Mouse (Mus musculus): ENCODE data around the gene Ppp4r3a. TPM values are rescaled to one million over a fixed set of nuclear protein-coding genes. Genes with fewer than 3 reads are reported as not detected.

The Ppp4r3a gene
- total and polyA plus RNA-seq, 2 experiments from 2014 or later = 16.4 to 36.1 TPM

- Histone ChIP-seq H3K4me2 (ENCODE audit: low read depth, low read length, poor library complexity, severe bottlenecking) (peak overlapping the region; percentile 85), H3K27ac (ENCODE audit: low read depth, low read length) (no peak overlapping the region), H3K36me3 (ENCODE audit: insufficient read depth, low read length) (no peaks in the 10 kb centered on the region), H3K4me3 (ENCODE audit: low read depth, low read length) (peak overlapping the region; percentile 82), H3K9me3 (ENCODE audit: low read length) (no peaks in the 10 kb centered on the region), H3K27me3 (ENCODE audit: insufficient read depth, low read length) (no peaks in the 10 kb centered on the region), H3K9ac (replicated peaks; ENCODE audit: low read length, poor library complexity, severe bottlenecking) (peak overlapping the region; percentile 44), H3K4me1 (ENCODE audit: insufficient read depth, low read length) (peaks cover 15% of the 10 kb centered on the region; the same call in 1 of the 2 replicates)
- TF ChIP-seq CTCF (IDR thresholded peaks at IDR 0.05) = no peak
- DNase-seq (ENCODE audit: low spot score) = peak; percentile 68
- 5% methylated on average over 14 of the region's 14 CpGs for WGBS
- ATAC-seq (ENCODE audit: low FRiP score) = no peak
Observed at GRCm38 (mm10) chr12:101026946-101027345, 56.6 kb downstream of the Ppp4r3a start.

GRCm38 (mm10) chr12:101026518-101026917 lies 57.0 kb downstream of the Ppp4r3a start:
- TF ChIP-seq CTCF (IDR thresholded peaks at IDR 0.05) = no peak
- Histone ChIP-seq H3K4me3 (ENCODE audit: low read depth, low read length) (peak overlapping the region; percentile 82), H3K27ac (ENCODE audit: low read depth, low read length) (no peak overlapping the region), H3K9ac (replicated peaks; ENCODE audit: low read length, poor library complexity, severe bottlenecking) (peak overlapping the region; percentile 44), H3K9me3 (ENCODE audit: low read length) (no peaks in the 10 kb centered on the region), H3K36me3 (ENCODE audit: insufficient read depth, low read length) (no peaks in the 10 kb centered on the region), H3K4me1 (ENCODE audit: insufficient read depth, low read length) (peaks cover 15% of the 10 kb centered on the region; the same call in 1 of the 2 replicates), H3K4me2 (ENCODE audit: low read depth, low read length, poor library complexity, severe bottlenecking) (peak overlapping the region; percentile 85), H3K27me3 (ENCODE audit: insufficient read depth, low read length) (no peaks in the 10 kb centered on the region)
- DNase-seq (ENCODE audit: low spot score) (no peak), ATAC-seq (ENCODE audit: low FRiP score) (no peak)
- 36% methylated on average over 7 of the region's 7 CpGs for WGBS

- Histone ChIP-seq H3K4me1 (ENCODE audit: insufficient read depth, low read length) (peaks cover 15% of the 10 kb centered on the region; the same call in 1 of the 2 replicates), H3K9ac (replicated peaks; ENCODE audit: low read length, poor library complexity, severe bottlenecking) (no peak overlapping the region), H3K27me3 (ENCODE audit: insufficient read depth, low read length) (no peaks in the 10 kb centered on the region), H3K36me3 (ENCODE audit: insufficient read depth, low read length) (no peaks in the 10 kb centered on the region), H3K9me3 (ENCODE audit: low read length) (no peaks in the 10 kb centered on the region), H3K4me3 (ENCODE audit: low read depth, low read length) (peak overlapping the region; percentile 82; the same call in 1 of the 2 replicates), H3K27ac (ENCODE audit: low read depth, low read length) (no peak overlapping the region), H3K4me2 (ENCODE audit: low read depth, low read length, poor library complexity, severe bottlenecking) (0 out of 2 replicates have a peak overlapping the region, but pooled peaks have one; percentile 85)
- TF ChIP-seq CTCF (IDR thresholded peaks at IDR 0.05) = no peak
- WGBS = 91% methylated on average over 4 of the region's 4 CpGs
- no peak for ATAC-seq (ENCODE audit: low FRiP score)
- DNase-seq (ENCODE audit: low spot score) = no peak
Observed at GRCm38 (mm10) chr12:101026025-101026424, 57.5 kb downstream of the Ppp4r3a start.

GRCm38 (mm10) chr12:101025379-101025778 lies 58.1 kb downstream of the Ppp4r3a start:
- Histone ChIP-seq H3K9ac (replicated peaks; ENCODE audit: low read length, poor library complexity, severe bottlenecking) (no peak overlapping the region), H3K36me3 (ENCODE audit: insufficient read depth, low read length) (no peaks in the 10 kb centered on the region), H3K27ac (ENCODE audit: low read depth, low read length) (no peak overlapping the region), H3K4me1 (ENCODE audit: insufficient read depth, low read length) (peaks cover 15% of the 10 kb centered on the region; the same call in 1 of the 2 replicates), H3K27me3 (ENCODE audit: insufficient read depth, low read length) (no peaks in the 10 kb centered on the region), H3K4me2 (ENCODE audit: low read depth, low read length, poor library complexity, severe bottlenecking) (no peak overlapping the region), H3K4me3 (ENCODE audit: low read depth, low read length) (no peak overlapping the region), H3K9me3 (ENCODE audit: low read length) (no peaks in the 10 kb centered on the region)
- WGBS = 81% methylated on average over 7 of the region's 7 CpGs
- no peak for ATAC-seq (ENCODE audit: low FRiP score)
- no peak for TF ChIP-seq CTCF (IDR thresholded peaks at IDR 0.05)
- no peak for DNase-seq (ENCODE audit: low spot score)

GRCm38 (mm10) chr12:101024824-101025223 lies 58.7 kb downstream of the Ppp4r3a start:
- Histone ChIP-seq H3K36me3 (ENCODE audit: insufficient read depth, low read length) (no peaks in the 10 kb centered on the region), H3K9me3 (ENCODE audit: low read length) (no peaks in the 10 kb centered on the region), H3K27me3 (ENCODE audit: insufficient read depth, low read length) (no peaks in the 10 kb centered on the region), H3K4me2 (ENCODE audit: low read depth, low read length, poor library complexity, severe bottlenecking) (peak overlapping the region; percentile 6; the same call in 1 of the 2 replicates), H3K4me3 (ENCODE audit: low read depth, low read length) (no peak overlapping the region), H3K9ac (replicated peaks; ENCODE audit: low read length, poor library complexity, severe bottlenecking) (no peak overlapping the region), H3K4me1 (ENCODE audit: insufficient read depth, low read length) (peaks cover 15% of the 10 kb centered on the region; the same call in 1 of the 2 replicates), H3K27ac (ENCODE audit: low read depth, low read length) (no peak overlapping the region)
- no peak for ATAC-seq (ENCODE audit: low FRiP score)
- TF ChIP-seq CTCF (IDR thresholded peaks at IDR 0.05) = no peak
- 67% methylated on average over 8 of the region's 8 CpGs for WGBS
- no peak for DNase-seq (ENCODE audit: low spot score)

- no peaks in the 10 kb centered on the region for H3K27me3 ChIP-seq (ENCODE audit: insufficient read depth, low read length)
- DNase-seq (ENCODE audit: low spot score) (no peak), ATAC-seq (ENCODE audit: low FRiP score) (no peak)
- no peaks in the 10 kb centered on the region for H3K9me3 ChIP-seq (ENCODE audit: low read length)
- no peak overlapping the region for H3K9ac ChIP-seq (replicated peaks; ENCODE audit: low read length, poor library complexity, severe bottlenecking)
- no peak overlapping the region for H3K4me2 ChIP-seq (ENCODE audit: low read depth, low read length, poor library complexity, severe bottlenecking)
- no peak for TF ChIP-seq CTCF (IDR thresholded peaks at IDR 0.05)
- WGBS = 51% methylated on average over 11 of the region's 11 CpGs
- peaks cover 15% of the 10 kb centered on the region; the same call in 1 of the 2 replicates for H3K4me1 ChIP-seq (ENCODE audit: insufficient read depth, low read length)
- no peaks in the 10 kb centered on the region for H3K36me3 ChIP-seq (ENCODE audit: insufficient read depth, low read length)
- H3K27ac ChIP-seq (ENCODE audit: low read depth, low read length) = peak overlapping the region; percentile 49
- H3K4me3 ChIP-seq (ENCODE audit: low read depth, low read length) = no peak overlapping the region
Observed at GRCm38 (mm10) chr12:101023143-101023542, 60.4 kb downstream of the Ppp4r3a start.
